Mouse (Mus musculus) embryonic facial prominence, embryonic 13.5 days (tissue): ENCODE data around the gene Mcat. TPM values are rescaled to one million over a fixed set of nuclear protein-coding genes. Genes with fewer than 3 reads are reported as not detected.
A peak's percentile ranks its signal among the peaks of the same experiment; 100 is the strongest.

Source experiments
- ATAC-seq: fragments of 200-750 bp; cut with Nextera tagmentation; 2 replicates; pipeline ENCODE4 v1.8.0; 2017; ENCODE audit warnings: low read depth; ENCODE audit not compliant: insufficient number of reproducible peaks, insufficient read depth, low FRiP score, low TSS enrichment
- H3K27ac ChIP-seq: fragments of 300-500 bp; sonication (generic); 2 replicates; pipeline ENCODE4 v1.5.1; 2015; ENCODE audit warnings: moderate library complexity, mild to moderate bottlenecking, inconsistent platforms
- H3K27me3 ChIP-seq: fragments of 300-500 bp; sonication (generic); 2 replicates; pipeline ENCODE4 v1.6.1; 2015; ENCODE audit warnings: mild to moderate bottlenecking, inconsistent platforms
- H3K36me3 ChIP-seq: fragments of 300-500 bp; sonication (generic); 2 replicates; pipeline ENCODE4 v1.6.1; 2015; ENCODE audit warnings: mild to moderate bottlenecking, inconsistent platforms
- H3K4me1 ChIP-seq: fragments of 300-500 bp; sonication (generic); 2 replicates; pipeline ENCODE4 v1.6.1; 2015; ENCODE audit warnings: inconsistent platforms
- H3K4me2 ChIP-seq: fragments of 300-500 bp; sonication (generic); 2 replicates; pipeline ENCODE4 v1.6.1; 2015; ENCODE audit warnings: moderate library complexity, mild to moderate bottlenecking, inconsistent platforms
- H3K4me3 ChIP-seq: fragments of 300-500 bp; sonication (generic); 2 replicates; pipeline ENCODE4 v1.5.1; 2015; ENCODE audit warnings: mild to moderate bottlenecking, inconsistent platforms
- H3K9ac ChIP-seq: fragments of 300-500 bp; sonication (generic); 2 replicates; pipeline ENCODE4 v1.6.1; 2015; ENCODE audit warnings: mild to moderate bottlenecking, inconsistent platforms
- H3K9me3 ChIP-seq: fragments of 300-500 bp; sonication (generic); 2 replicates; pipeline ENCODE4 v1.6.1; 2016; ENCODE audit warnings: inconsistent platforms
- WGBS: fragments of 180-500 bp; shearing (Covaris S2); methylation state at CpG from one replicate; pipeline ENCODE4 v1.1.7; 2015; ENCODE audit warnings: mixed read lengths; 5-methylcytosine and 5-hydroxymethylcytosine counted together
- polyA plus RNA-seq: library from polyadenylated mRNA; unstranded; fragments of >200 nt; fragmentation: Nextera tagmentation; extraction: Ambion mirVana; gene quantifications from 2 replicates; pipeline ENCODE4 v1.2.1, GENCODE M21; 2015

Gene Mcat
- polyA plus RNA-seq, 1 experiment from 2014 or later, result 41.8 TPM

DNA sequence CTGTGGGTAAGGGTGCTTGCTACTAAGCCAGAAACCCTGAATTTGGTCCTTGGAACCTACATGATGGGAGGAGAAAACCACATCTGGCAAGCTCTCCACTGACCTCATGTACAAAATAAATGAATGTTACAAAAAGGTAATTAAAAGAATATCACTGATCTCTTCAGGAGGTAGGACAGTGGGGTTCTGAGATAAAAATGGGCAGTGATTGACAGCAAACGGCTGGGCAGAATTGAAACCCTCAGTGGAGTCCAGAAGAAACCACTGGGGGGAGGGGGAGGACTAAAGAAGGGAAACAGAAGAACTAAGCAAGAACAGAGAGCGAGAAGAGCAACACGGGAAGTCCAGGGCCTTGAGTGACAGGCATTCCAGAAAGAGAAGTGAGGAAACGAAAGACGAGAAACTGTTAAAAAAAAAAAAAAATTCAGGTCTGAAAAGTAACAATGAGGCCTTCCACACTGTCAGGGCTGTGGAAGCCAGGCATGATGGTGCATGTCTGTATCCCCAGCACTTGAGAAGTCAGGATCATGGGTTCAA, 2.6 kb downstream of the Mcat start:
- no peaks in the 10 kb centered on the region for H3K9me3 ChIP-seq
- H3K27me3 ChIP-seq, result 0 out of 2 replicates have a peak, but pooled peaks cover 3% of the 10 kb centered on the region
- H3K36me3 ChIP-seq, result no peaks in the 10 kb centered on the region
- H3K27ac ChIP-seq, result no peak overlapping the region
- no peak overlapping the region for H3K4me3 ChIP-seq
- H3K9ac ChIP-seq, result no peak overlapping the region
- 44% methylated on average over 5 of the region's 5 CpGs for WGBS
- H3K4me2 ChIP-seq, result no peak overlapping the region
- ATAC-seq, result no peak
- H3K4me1 ChIP-seq, result peaks cover 23% of the 10 kb centered on the region

DNA sequence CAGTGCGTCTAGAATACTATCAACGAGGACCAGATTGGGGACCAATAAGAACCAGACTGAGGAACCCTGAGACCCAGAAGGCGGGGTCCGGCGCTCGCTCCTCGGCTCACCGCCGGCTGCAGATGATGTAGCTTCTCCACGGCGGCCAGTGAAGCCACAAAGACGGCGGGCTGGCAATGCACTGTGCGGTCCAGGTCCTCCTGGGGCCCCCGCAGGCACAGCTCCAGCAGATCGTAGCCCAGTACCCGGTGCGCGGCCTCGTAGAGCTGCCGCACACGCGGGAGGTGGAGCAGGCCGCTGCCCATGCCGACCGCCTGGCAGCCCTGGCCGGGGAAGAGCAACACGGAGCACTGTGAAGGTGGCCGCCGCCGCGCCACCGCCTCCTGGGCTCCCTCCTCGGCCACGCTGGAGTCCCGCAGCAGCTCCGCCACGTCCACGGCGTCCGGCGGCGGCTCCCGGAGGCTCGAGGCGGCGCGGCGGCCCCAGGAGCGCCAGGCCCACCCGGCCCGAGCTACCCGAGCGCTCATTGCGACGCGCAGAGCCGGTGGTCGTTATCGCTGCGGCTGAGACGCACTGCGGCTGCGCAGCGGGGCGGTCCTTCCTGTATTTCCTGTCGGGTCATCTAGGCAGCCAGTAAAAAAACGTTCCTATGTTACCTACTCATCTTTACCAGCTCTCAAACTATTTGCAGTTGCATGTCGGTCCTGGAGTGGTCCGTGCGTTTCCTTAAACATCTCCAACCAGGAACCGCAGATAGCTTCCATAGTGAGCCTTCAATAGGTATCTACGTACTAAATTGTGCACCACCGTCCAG, 8.2 kb downstream of the Mcat start:
- Histone ChIP-seq H3K36me3 (peaks cover 22% of the 10 kb centered on the region), H3K4me1 (peaks cover 12% of the 10 kb centered on the region; the same call in 1 of the 2 replicates), H3K4me2 (peak overlapping the region; percentile 78), H3K9me3 (no peaks in the 10 kb centered on the region), H3K27ac (peak overlapping the region; percentile 94), H3K9ac (peak overlapping the region; percentile 94), H3K27me3 (no peaks in the 10 kb centered on the region), H3K4me3 (peak overlapping the region; percentile 87)
- peak; percentile 90 for ATAC-seq
- under 1% methylated on average over 70 of the region's 74 CpGs for whole genome bisulfite sequencing

DNA sequence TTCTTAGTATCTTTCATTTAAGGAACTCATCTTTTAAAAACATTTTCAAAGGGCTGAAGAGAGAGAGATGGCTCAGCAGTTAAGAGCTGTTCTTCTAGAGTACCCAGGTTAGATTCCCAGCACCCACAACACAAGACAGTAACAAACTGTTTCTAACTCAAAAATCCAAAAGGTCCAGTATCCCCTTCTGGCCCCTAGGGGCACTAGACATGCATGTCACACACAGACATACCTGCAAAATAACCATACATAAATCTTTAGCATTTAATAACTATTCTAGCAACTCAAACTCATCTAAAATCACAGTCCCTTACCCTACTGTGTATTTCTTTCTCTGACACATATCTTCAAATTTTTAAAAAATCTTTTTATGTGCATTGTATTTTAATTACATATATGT, 9.8 kb downstream of the Mcat start:
- Histone ChIP-seq H3K9me3 (no peaks in the 10 kb centered on the region), H3K36me3 (peaks cover 37% of the 10 kb centered on the region), H3K9ac (no peak overlapping the region), H3K27me3 (no peaks in the 10 kb centered on the region), H3K4me3 (no peak overlapping the region), H3K4me1 (peaks cover 12% of the 10 kb centered on the region; the same call in 1 of the 2 replicates), H3K4me2 (no peak overlapping the region), H3K27ac (no peak overlapping the region)
- no peak for ATAC-seq

DNA sequence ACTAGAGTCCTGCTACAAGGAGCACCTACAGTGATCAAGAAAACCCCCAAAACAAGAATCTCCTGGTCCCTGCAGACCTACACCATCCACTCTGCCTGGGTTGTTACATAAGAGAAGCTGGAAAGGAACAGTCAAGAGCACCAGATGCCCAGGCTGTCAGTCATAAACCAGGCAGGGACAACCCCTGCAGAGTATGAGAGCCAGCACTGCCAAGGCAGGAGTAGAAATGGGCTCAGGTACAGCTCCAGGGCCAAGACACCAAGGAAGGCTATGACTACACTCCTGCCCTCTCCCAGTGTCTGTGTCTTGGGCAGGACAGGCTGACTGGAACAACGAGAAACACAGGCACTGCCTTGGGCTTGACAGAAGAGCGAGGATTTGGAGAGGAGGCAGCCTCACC, 13.4 kb downstream of the Mcat start:
- H3K36me3 ChIP-seq, result peaks cover 72% of the 10 kb centered on the region
- no peak overlapping the region for H3K27ac ChIP-seq
- no peaks in the 10 kb centered on the region for H3K9me3 ChIP-seq
- H3K4me1 ChIP-seq, result peaks cover 8% of the 10 kb centered on the region; the same call in 1 of the 2 replicates
- H3K9ac ChIP-seq, result no peak overlapping the region
- H3K27me3 ChIP-seq, result no peaks in the 10 kb centered on the region
- ATAC-seq, result no peak
- no peak overlapping the region for H3K4me2 ChIP-seq
- no peak overlapping the region for H3K4me3 ChIP-seq
- 71% methylated on average over 2 of the region's 2 CpGs for WGBS

DNA sequence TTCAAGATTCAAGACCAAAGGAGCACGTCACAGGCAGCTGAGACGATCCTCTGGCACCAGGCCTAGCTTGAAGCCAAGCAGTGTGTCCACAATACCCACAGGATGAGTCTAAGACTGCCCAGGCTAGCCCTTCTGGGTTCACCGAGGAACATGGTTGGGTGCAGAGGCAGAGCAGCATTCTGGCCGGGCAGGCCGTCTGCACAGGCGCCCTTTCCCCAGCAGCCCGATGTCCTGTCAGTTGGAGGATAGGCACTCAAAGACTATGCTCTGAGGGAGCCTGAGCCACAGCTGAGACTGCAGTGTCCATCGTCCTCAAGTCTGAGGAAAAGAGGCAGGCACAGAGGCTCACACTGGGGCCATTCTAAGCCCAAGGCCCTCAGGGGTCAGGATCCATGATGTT, 16.4 kb downstream of the Mcat start:
- H3K4me1 ChIP-seq, result no peaks in the 10 kb centered on the region
- H3K4me3 ChIP-seq, result no peak overlapping the region
- no peaks in the 10 kb centered on the region for H3K27me3 ChIP-seq
- H3K9me3 ChIP-seq, result no peaks in the 10 kb centered on the region
- no peak overlapping the region for H3K4me2 ChIP-seq
- no peak overlapping the region for H3K27ac ChIP-seq
- H3K9ac ChIP-seq, result no peak overlapping the region
- H3K36me3 ChIP-seq, result peaks cover 67% of the 10 kb centered on the region
- WGBS, result 91% methylated on average over 8 of the region's 8 CpGs
- no peak for ATAC-seq

DNA sequence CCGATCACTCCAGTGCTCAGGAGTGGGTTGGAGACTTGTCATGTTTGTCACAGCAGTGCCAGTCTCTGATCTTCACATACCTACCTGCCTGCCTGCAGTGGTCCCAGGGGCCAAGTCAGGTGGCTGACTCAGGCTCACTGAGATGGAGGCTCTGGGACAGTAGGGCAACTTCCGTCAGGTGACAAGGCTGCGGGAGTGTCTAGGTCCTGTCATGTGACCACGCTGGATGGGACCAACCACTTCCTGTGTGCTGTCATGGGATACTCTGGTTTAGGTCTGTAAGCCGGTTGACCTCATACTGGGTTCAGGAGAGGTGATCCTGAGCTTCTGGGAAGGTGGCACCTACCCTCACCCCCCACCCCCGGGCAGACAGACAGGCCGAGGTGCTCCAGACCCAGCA, 17.6 kb downstream of the Mcat start:
- H3K4me2 ChIP-seq, result no peak overlapping the region
- no peak overlapping the region for H3K4me3 ChIP-seq
- H3K9me3 ChIP-seq, result no peaks in the 10 kb centered on the region
- H3K27ac ChIP-seq, result no peak overlapping the region
- 92% methylated on average over 7 of the region's 7 CpGs for WGBS
- no peaks in the 10 kb centered on the region for H3K4me1 ChIP-seq
- no peak for ATAC-seq
- H3K36me3 ChIP-seq, result peaks cover 57% of the 10 kb centered on the region
- H3K9ac ChIP-seq, result no peak overlapping the region
- no peaks in the 10 kb centered on the region for H3K27me3 ChIP-seq

DNA sequence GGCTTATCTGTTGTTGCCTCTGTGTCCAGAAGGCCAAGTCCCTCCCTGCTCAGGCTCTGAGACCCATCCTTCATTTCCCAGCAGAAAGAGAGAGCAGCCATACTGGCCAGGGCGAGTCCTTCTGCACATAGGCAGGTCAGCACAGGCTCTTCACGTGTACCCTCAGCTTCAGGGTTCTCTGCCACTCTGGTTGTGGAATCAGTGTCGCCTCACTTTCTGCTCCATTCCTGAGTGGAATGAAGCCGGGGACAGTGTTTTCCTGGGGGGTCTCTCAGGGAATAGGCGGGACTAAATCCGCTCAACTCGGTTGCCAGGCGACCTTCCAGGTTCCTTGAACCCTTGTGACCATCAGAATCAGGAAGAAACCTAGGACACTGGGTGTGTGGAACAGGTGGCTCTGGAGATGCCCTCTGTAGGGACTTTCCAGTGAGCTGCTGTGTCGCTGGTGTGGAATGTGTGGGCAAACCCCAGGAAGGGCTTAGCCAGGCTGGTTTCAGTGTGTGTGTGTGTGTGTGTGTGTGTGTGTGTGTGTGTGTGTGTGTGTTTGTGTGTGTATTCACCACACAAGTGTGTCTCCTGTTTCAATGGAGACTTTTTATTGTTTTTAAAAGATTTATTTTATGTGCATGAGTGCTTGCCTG, 21.8 kb downstream of the Mcat start:
- Histone ChIP-seq H3K4me3 (no peak overlapping the region), H3K9me3 (no peaks in the 10 kb centered on the region), H3K36me3 (peaks cover 15% of the 10 kb centered on the region), H3K27ac (no peak overlapping the region), H3K4me2 (no peak overlapping the region), H3K9ac (no peak overlapping the region), H3K4me1 (no peaks in the 10 kb centered on the region; the same call in 1 of the 2 replicates), H3K27me3 (no peaks in the 10 kb centered on the region)
- no peak for ATAC-seq
- 73% methylated on average over 9 of the region's 9 CpGs for WGBS

DNA sequence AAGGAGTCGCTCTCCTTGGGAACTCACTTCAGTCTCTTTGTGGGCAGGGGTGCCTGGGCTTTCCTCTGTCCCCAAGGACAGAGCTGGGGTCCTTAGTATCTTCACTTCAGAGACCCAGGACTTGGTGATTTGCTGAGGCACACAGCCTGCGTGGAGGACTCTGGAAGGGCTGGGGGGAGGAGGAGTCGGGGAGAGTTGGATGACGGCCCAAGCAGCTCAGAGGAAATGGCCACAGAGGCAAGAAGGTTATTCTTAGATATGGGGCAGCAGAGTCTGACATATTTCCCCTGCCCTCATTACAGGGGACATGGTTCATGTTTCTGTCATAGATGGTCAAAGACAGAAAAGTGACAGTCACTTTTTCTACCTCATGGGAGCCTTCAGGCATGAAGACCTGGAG, 23.7 kb downstream of the Mcat start:
- no peak overlapping the region for H3K9ac ChIP-seq
- no peaks in the 10 kb centered on the region for H3K9me3 ChIP-seq
- WGBS, result 51% methylated on average over 4 of the region's 4 CpGs
- no peak for ATAC-seq
- no peak overlapping the region for H3K27ac ChIP-seq
- no peaks in the 10 kb centered on the region for H3K27me3 ChIP-seq
- no peak overlapping the region for H3K4me3 ChIP-seq
- H3K4me1 ChIP-seq, result no peaks in the 10 kb centered on the region; the same call in 1 of the 2 replicates
- H3K36me3 ChIP-seq, result no peaks in the 10 kb centered on the region
- H3K4me2 ChIP-seq, result no peak overlapping the region

DNA sequence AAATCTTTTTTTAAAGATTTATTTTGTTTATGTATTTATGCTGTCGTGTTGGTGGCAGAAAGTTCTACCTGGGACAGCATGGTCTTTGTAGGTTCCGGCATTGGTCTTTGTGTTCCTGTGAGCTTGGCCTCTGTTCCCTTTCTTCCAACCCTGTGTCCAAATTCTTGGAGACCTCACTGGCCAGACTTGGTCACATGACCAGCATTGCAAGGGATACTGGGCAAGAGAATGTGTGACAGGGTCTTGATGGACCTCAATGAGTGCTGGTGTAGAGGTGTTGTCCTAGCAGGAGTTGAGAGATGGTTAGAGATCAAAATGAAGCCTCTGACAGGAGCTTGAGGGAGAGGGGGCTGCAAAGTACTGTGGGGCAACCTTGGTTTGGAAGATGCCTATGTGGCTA, 24.7 kb downstream of the Mcat start:
- no peaks in the 10 kb centered on the region; the same call in 1 of the 2 replicates for H3K4me1 ChIP-seq
- no peak overlapping the region for H3K27ac ChIP-seq
- WGBS, result 93% methylated on average over 2 of the region's 2 CpGs

DNA sequence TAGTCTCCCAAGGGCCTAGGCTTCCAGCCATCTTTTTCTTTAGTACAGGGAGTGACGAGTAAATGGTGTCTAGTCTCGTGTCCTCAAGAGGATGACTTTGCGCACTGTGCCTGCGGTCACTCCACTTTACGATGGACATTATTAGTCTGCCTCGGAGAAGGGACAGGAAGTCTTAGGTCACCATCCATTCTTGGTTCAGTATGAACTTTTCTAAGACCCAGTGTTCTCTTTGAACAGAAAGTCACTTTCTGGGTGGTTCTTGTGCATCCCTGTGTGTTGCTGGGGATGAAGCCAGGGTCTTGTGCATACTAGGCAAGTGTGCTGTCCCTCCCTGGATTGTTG, 27.7 kb downstream of the Mcat start:
- Histone ChIP-seq H3K4me1 (no peaks in the 10 kb centered on the region; the same call in 1 of the 2 replicates), H3K4me2 (no peak overlapping the region), H3K36me3 (no peaks in the 10 kb centered on the region), H3K9me3 (no peaks in the 10 kb centered on the region), H3K4me3 (no peak overlapping the region), H3K27me3 (no peaks in the 10 kb centered on the region), H3K27ac (no peak overlapping the region), H3K9ac (no peak overlapping the region)
- 84% methylated on average over 6 of the region's 6 CpGs for WGBS
- ATAC-seq, result no peak

More for the DNA sequence above, 24.7 kb downstream of the Mcat start:
- no peak for ATAC-seq
- no peak overlapping the region for H3K9ac ChIP-seq
- H3K4me2 ChIP-seq, result no peak overlapping the region
- no peaks in the 10 kb centered on the region for H3K36me3 ChIP-seq
- no peaks in the 10 kb centered on the region for H3K9me3 ChIP-seq
- no peaks in the 10 kb centered on the region for H3K27me3 ChIP-seq
- H3K4me3 ChIP-seq, result no peak overlapping the region

DNA sequence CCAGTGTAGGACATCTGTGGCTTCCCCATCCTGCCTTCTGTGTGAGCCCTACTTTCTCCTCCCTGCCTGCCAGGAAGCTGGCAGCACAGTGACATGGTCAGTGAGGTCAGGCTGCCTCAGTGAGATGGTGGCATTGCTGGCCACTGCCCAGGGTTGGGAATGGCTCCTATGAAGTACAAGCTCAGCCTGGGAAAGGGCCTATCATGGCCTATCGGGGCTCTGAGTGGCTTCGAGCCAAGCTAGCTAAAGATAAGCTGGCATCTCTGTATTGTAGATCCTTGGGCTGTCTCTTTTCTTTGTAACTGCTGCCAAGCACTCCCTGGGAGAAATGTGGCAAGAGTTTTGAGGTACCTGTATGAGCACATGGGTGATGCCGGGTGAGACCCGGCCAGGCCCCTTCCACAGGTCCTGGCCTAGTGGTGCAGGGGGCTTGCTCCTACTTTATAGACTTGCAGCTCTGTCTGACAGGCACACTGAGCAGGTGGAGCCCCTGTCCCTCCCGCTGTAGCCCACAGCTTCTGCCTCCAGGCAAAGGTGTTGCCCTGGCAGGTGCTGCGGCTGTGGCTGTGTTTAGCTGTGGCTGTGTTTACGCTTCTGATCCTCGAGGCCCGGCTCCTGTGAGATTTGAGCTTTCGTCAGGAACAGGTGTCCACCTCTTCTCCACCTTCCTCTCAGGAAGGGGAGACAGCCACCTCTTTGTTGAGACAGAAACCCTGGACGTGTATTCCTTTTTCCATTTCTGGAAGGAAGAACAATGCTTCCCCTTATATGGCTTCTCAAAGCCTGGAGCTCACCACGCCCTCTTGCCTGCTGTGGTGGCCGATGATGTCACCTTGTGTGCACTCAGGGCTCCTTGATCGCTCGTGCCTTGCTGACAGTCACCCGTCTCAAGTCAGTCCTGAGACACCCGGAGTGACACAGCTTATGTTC, 28.4 kb downstream of the Mcat start:
- Histone ChIP-seq H3K9me3 (no peaks in the 10 kb centered on the region), H3K27me3 (no peaks in the 10 kb centered on the region), H3K4me3 (no peak overlapping the region), H3K36me3 (no peaks in the 10 kb centered on the region), H3K4me2 (no peak overlapping the region), H3K4me1 (no peaks in the 10 kb centered on the region; the same call in 1 of the 2 replicates), H3K9ac (0 out of 2 replicates have a peak overlapping the region, but pooled peaks have one; percentile 44), H3K27ac (no peak overlapping the region)
- WGBS, result 68% methylated on average over 17 of the region's 17 CpGs
- ATAC-seq, result no peak
